Mouse (Mus musculus) E14TG2a.4 (cell line): ENCODE results near the gene Snx27.
A peak's percentile ranks its signal among the peaks of the same experiment; 100 is the strongest.

ENCODE experiments used
- H3K27me3 ChIP-seq: 2 replicates; pipeline ENCODE4 v1.6.1; 2014; ENCODE audit warnings: low read length, control low read depth; ENCODE audit not compliant: insufficient read depth
- H3K36me3 ChIP-seq: 2 replicates; pipeline ENCODE4 v1.6.1; 2014; ENCODE audit warnings: low read length, control low read depth; ENCODE audit not compliant: insufficient read depth
- H3K4me1 ChIP-seq: replicated peaks from 2 replicates; pipeline ENCODE4 v1.6.1; 2014; ENCODE audit warnings: low read depth, low read length, control low read depth
- H3K4me3 ChIP-seq: replicated peaks from 2 replicates; pipeline ENCODE4 v1.5.1; 2014; ENCODE audit warnings: mild to moderate bottlenecking, low read length
- H3K9me3 ChIP-seq: 2 replicates; pipeline ENCODE4 v1.6.1; 2014; ENCODE audit warnings: low read length, control low read depth
- CTCF ChIP-seq: conservative IDR thresholded peaks from 2 replicates; pipeline ENCODE4 v1.5.1; 2014; ENCODE audit warnings: low read length
- NANOG ChIP-seq: IDR thresholded peaks from 2 replicates; pipeline ENCODE4 v1.6.1; 2014; ENCODE audit warnings: borderline replicate concordance, low read length, mixed read lengths
- POU5F1 ChIP-seq: IDR thresholded peaks from 2 replicates; pipeline ENCODE4 v1.6.1; 2014; ENCODE audit warnings: low read length, borderline replicate concordance

The Snx27 gene

DNA sequence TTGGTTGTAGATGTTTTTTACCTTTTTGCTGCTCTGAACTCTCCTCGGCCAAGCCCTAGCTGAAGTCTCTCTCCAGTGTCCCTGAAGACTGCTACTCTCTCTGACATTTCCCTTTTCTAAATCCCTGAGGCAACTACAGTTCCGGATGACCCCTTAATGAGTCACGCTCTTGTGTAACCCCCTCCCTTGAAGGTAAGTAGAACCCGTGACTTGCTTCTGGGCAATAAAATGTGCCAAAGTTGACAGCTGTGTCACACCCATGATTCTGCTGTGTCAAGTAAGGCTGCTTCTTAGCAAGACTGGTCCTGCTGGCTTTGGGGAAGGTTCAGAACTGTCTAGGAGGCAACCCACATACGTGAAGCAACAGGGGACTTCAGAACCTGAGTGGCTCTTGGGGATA lies 5.4 kb upstream of the Snx27 start:
- H3K27me3 ChIP-seq: peaks cover 15% of the 10 kb centered on the region
- peaks cover 2% of the 10 kb centered on the region; the same call in 1 of the 2 replicates for H3K9me3 ChIP-seq
- 0 out of 2 replicates have a peak, but pooled peaks cover under 1% of the 10 kb centered on the region for H3K4me1 ChIP-seq
- TF ChIP-seq NANOG (no peak), CTCF (no peak), POU5F1 (no peak)
- no peaks in the 10 kb centered on the region for H3K36me3 ChIP-seq
- H3K4me3 ChIP-seq: no peak overlapping the region

- peak overlapping the region; percentile 96 for H3K4me3 ChIP-seq
- peaks cover 15% of the 10 kb centered on the region for H3K27me3 ChIP-seq
- TF ChIP-seq CTCF (no peak), POU5F1 (no peak), NANOG (no peak)
- H3K4me1 ChIP-seq: peaks cover 16% of the 10 kb centered on the region
- no peaks in the 10 kb centered on the region for H3K9me3 ChIP-seq
- H3K36me3 ChIP-seq: peaks cover 1% of the 10 kb centered on the region
Measured at GRCm38 (mm10) chr3:94582944-94583343, 428 bp upstream of the Snx27 start.

GRCm38 (mm10) chr3:94581793-94582455 lies 592 bp downstream of the Snx27 start:
- peak overlapping the region; percentile 96 for H3K4me3 ChIP-seq
- no peaks in the 10 kb centered on the region for H3K9me3 ChIP-seq
- no peak for TF ChIP-seq NANOG
- TF ChIP-seq CTCF: no peak
- TF ChIP-seq POU5F1: no peak
- H3K36me3 ChIP-seq: peaks cover 4% of the 10 kb centered on the region
- peaks cover 6% of the 10 kb centered on the region for H3K27me3 ChIP-seq
- peaks cover 16% of the 10 kb centered on the region for H3K4me1 ChIP-seq

DNA sequence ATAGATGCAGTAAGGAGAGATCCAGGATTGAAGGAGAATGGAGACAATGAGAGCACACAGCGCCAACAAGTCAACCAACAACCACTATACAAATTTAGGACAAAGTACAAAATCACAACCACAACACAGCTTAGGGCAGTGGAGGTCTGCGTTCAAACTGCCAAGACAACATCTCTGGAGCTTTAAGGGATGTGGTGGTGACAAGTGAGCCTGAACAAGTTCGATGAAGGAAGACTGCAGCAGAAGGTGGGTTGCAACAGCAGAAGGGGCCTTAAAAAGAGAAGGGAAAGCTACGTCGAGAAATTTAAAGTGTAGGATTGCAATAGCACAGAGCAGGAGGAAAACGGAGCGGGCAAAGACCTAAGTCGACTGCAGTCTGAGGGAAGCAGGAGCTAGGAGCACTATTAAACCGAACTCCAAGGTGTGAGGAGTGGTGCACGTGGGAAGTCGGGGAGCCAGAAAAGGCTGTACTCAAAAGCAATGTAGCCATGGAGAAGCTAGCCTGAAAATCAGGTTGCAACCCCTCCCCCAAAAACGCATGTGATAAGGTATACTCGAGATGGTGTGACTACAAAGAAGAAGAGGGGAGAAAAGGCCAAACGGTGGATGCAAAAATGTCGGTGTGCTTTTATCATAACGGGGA lies 1.3 kb downstream of the Snx27 start:
- Histone ChIP-seq H3K9me3 (no peaks in the 10 kb centered on the region), H3K4me1 (peaks cover 16% of the 10 kb centered on the region), H3K4me3 (peak overlapping the region; percentile 96), H3K27me3 (peaks cover 3% of the 10 kb centered on the region; the same call in 1 of the 2 replicates), H3K36me3 (peaks cover 4% of the 10 kb centered on the region)
- TF ChIP-seq POU5F1: no peak
- no peak for TF ChIP-seq NANOG
- TF ChIP-seq CTCF: no peak

- TF ChIP-seq POU5F1 (no peak), NANOG (no peak), CTCF (no peak)
- Histone ChIP-seq H3K9me3 (no peaks in the 10 kb centered on the region), H3K27me3 (no peaks in the 10 kb centered on the region), H3K4me3 (no peak overlapping the region), H3K4me1 (peaks cover 16% of the 10 kb centered on the region), H3K36me3 (peaks cover 16% of the 10 kb centered on the region)
Measured at GRCm38 (mm10) chr3:94574506-94574905, 8.0 kb downstream of the Snx27 start.

DNA sequence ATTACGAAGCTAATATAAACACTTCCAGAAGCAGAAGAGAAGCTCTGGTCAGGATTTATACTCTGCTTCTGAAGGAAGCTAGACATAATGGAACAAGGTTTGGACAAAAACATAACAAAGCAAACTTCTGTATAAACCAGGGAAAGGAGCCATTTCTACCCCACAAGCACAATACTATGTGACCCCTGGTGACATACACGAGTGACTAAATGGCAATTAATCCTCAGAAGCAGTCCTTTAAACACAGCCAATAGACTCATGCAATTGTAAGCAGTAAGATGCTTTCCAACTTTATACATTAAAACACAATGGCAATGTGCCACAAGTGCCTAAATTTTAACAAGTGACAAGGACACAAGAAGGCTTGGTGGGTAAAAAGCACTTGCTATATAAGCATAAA lies 15.3 kb downstream of the Snx27 start:
- H3K9me3 ChIP-seq: no peaks in the 10 kb centered on the region
- no peaks in the 10 kb centered on the region for H3K27me3 ChIP-seq
- H3K4me1 ChIP-seq: peaks cover 24% of the 10 kb centered on the region
- no peaks in the 10 kb centered on the region for H3K36me3 ChIP-seq
- H3K4me3 ChIP-seq: no peak overlapping the region
- no peak for TF ChIP-seq NANOG
- TF ChIP-seq CTCF: no peak
- no peak for TF ChIP-seq POU5F1

- Histone ChIP-seq H3K9me3 (no peaks in the 10 kb centered on the region), H3K4me3 (no peak overlapping the region), H3K27me3 (no peaks in the 10 kb centered on the region), H3K4me1 (peaks cover 24% of the 10 kb centered on the region), H3K36me3 (peaks cover 7% of the 10 kb centered on the region)
- TF ChIP-seq POU5F1 (no peak), NANOG (no peak), CTCF (no peak)
Measured at GRCm38 (mm10) chr3:94565557-94565956, 17.0 kb downstream of the Snx27 start.

- peaks cover 23% of the 10 kb centered on the region for H3K4me1 ChIP-seq
- H3K36me3 ChIP-seq: peaks cover 9% of the 10 kb centered on the region
- H3K4me3 ChIP-seq: no peak overlapping the region
- TF ChIP-seq POU5F1: no peak
- no peak for TF ChIP-seq CTCF
- TF ChIP-seq NANOG: no peak
- H3K27me3 ChIP-seq: no peaks in the 10 kb centered on the region
- no peaks in the 10 kb centered on the region for H3K9me3 ChIP-seq
Measured at GRCm38 (mm10) chr3:94565127-94565526, 17.4 kb downstream of the Snx27 start.
